Mouse (Mus musculus): Measurements from ENCODE around the gene Krtap24-1. TPM values are rescaled to one million over a fixed set of nuclear protein-coding genes. Genes with fewer than 3 reads are reported as not detected.

The Krtap24-1 gene
- polyA plus RNA-seq, 1 experiment from 2014 or later, result not detected

- H3K27ac ChIP-seq (ENCODE audit: low read length), result no peak overlapping the region
- no peak overlapping the region for H3K4me2 ChIP-seq (replicated peaks; ENCODE audit: low read depth, low read length)
- H3K4me3 ChIP-seq (ENCODE audit: low read depth, low read length), result no peak overlapping the region
- H3K9me3 ChIP-seq (ENCODE audit: low read length), result no peaks in the 10 kb centered on the region
- H3K4me1 ChIP-seq (ENCODE audit: insufficient read depth, low read depth, low read length), result no peaks in the 10 kb centered on the region
- no peaks in the 10 kb centered on the region for H3K36me3 ChIP-seq (ENCODE audit: insufficient read depth, low read length)
- DNase-seq (ENCODE audit: low spot score) (no peak), ATAC-seq (no peak)
- H3K27me3 ChIP-seq (replicated peaks; ENCODE audit: insufficient read depth, low read length), result no peaks in the 10 kb centered on the region; the same call in 1 of the 2 replicates
- no peak overlapping the region for H3K9ac ChIP-seq (replicated peaks; ENCODE audit: low read depth)
- TF ChIP-seq CTCF (IDR thresholded peaks at IDR 0.05), result no peak
- TF ChIP-seq EP300 (IDR thresholded peaks at IDR 0.05), result no peak
- WGBS, result 46% methylated on average over 8 of the region's 8 CpGs
Observed at GRCm38 (mm10) chr16:88600303-88600702, 11.8 kb downstream of the Krtap24-1 start.

GRCm38 (mm10) chr16:88599504-88600237, 12.4 kb downstream of the Krtap24-1 start:
- DNase-seq (ENCODE audit: low spot score) (peak; percentile 49), ATAC-seq (peak; percentile 62; the same call in 1 of the 2 replicates)
- H3K27ac ChIP-seq (ENCODE audit: low read length), result no peak overlapping the region
- WGBS, result 32% methylated on average over 16 of the region's 16 CpGs
- H3K4me1 ChIP-seq (ENCODE audit: insufficient read depth, low read depth, low read length), result no peaks in the 10 kb centered on the region
- no peaks in the 10 kb centered on the region for H3K36me3 ChIP-seq (ENCODE audit: insufficient read depth, low read length)
- no peak overlapping the region for H3K9ac ChIP-seq (replicated peaks; ENCODE audit: low read depth)
- no peaks in the 10 kb centered on the region for H3K9me3 ChIP-seq (ENCODE audit: low read length)
- no peak overlapping the region for H3K4me3 ChIP-seq (ENCODE audit: low read depth, low read length)
- no peak overlapping the region for H3K4me2 ChIP-seq (replicated peaks; ENCODE audit: low read depth, low read length)
- TF ChIP-seq CTCF (IDR thresholded peaks at IDR 0.05), result no peak
- TF ChIP-seq EP300 (IDR thresholded peaks at IDR 0.05), result peak; percentile 69
- no peaks in the 10 kb centered on the region; the same call in 1 of the 2 replicates for H3K27me3 ChIP-seq (replicated peaks; ENCODE audit: insufficient read depth, low read length)

- TF ChIP-seq EP300 (IDR thresholded peaks at IDR 0.05), result no peak
- TF ChIP-seq CTCF (IDR thresholded peaks at IDR 0.05), result peak; percentile 51
- ATAC-seq (no peak), DNase-seq (ENCODE audit: low spot score) (no peak)
- H3K9ac ChIP-seq (replicated peaks; ENCODE audit: low read depth), result no peak overlapping the region
- no peaks in the 10 kb centered on the region for H3K36me3 ChIP-seq (ENCODE audit: insufficient read depth, low read length)
- H3K4me3 ChIP-seq (ENCODE audit: low read depth, low read length), result no peak overlapping the region
- no peaks in the 10 kb centered on the region for H3K27me3 ChIP-seq (replicated peaks; ENCODE audit: insufficient read depth, low read length)
- no peak overlapping the region for H3K4me2 ChIP-seq (replicated peaks; ENCODE audit: low read depth, low read length)
- no peaks in the 10 kb centered on the region for H3K4me1 ChIP-seq (ENCODE audit: insufficient read depth, low read depth, low read length)
- no peak overlapping the region for H3K27ac ChIP-seq (ENCODE audit: low read length)
- H3K9me3 ChIP-seq (ENCODE audit: low read length), result no peaks in the 10 kb centered on the region
Observed at GRCm38 (mm10) chr16:88592758-88593157, 19.3 kb downstream of the Krtap24-1 start.

GRCm38 (mm10) chr16:88583338-88583737, 28.7 kb downstream of the Krtap24-1 start:
- no peak overlapping the region for H3K4me2 ChIP-seq (replicated peaks; ENCODE audit: low read depth, low read length)
- H3K36me3 ChIP-seq (ENCODE audit: insufficient read depth, low read length), result no peaks in the 10 kb centered on the region
- H3K27ac ChIP-seq (ENCODE audit: low read length), result no peak overlapping the region
- no peaks in the 10 kb centered on the region for H3K9me3 ChIP-seq (ENCODE audit: low read length)
- ATAC-seq (no peak), DNase-seq (ENCODE audit: low spot score) (no peak)
- 74% methylated on average over 9 of the region's 9 CpGs for WGBS
- no peaks in the 10 kb centered on the region for H3K27me3 ChIP-seq (replicated peaks; ENCODE audit: insufficient read depth, low read length)
- TF ChIP-seq EP300 (IDR thresholded peaks at IDR 0.05) (no peak), CTCF (IDR thresholded peaks at IDR 0.05) (no peak)
- H3K9ac ChIP-seq (replicated peaks; ENCODE audit: low read depth), result no peak overlapping the region
- no peak overlapping the region for H3K4me3 ChIP-seq (ENCODE audit: low read depth, low read length)
- H3K4me1 ChIP-seq (ENCODE audit: insufficient read depth, low read depth, low read length), result no peaks in the 10 kb centered on the region

- no peak overlapping the region for H3K4me3 ChIP-seq (ENCODE audit: low read depth, low read length)
- DNase-seq (ENCODE audit: low spot score) (no peak), ATAC-seq (no peak)
- H3K36me3 ChIP-seq (ENCODE audit: insufficient read depth, low read length), result no peaks in the 10 kb centered on the region
- TF ChIP-seq EP300 (IDR thresholded peaks at IDR 0.05), result no peak
- no peak for TF ChIP-seq CTCF (IDR thresholded peaks at IDR 0.05)
- WGBS, result 75% methylated on average over 4 of the region's 4 CpGs
- H3K9me3 ChIP-seq (ENCODE audit: low read length), result no peaks in the 10 kb centered on the region
- H3K27ac ChIP-seq (ENCODE audit: low read length), result no peak overlapping the region
- H3K4me2 ChIP-seq (replicated peaks; ENCODE audit: low read depth, low read length), result no peak overlapping the region
- H3K9ac ChIP-seq (replicated peaks; ENCODE audit: low read depth), result no peak overlapping the region
- H3K4me1 ChIP-seq (ENCODE audit: insufficient read depth, low read depth, low read length), result no peaks in the 10 kb centered on the region
- no peaks in the 10 kb centered on the region for H3K27me3 ChIP-seq (replicated peaks; ENCODE audit: insufficient read depth, low read length)
Observed at GRCm38 (mm10) chr16:88575885-88576679, 36.0 kb downstream of the Krtap24-1 start.

GRCm38 (mm10) chr16:88572904-88573404, 39.1 kb downstream of the Krtap24-1 start:
- no peaks in the 10 kb centered on the region for H3K9me3 ChIP-seq (ENCODE audit: low read length)
- H3K4me2 ChIP-seq (replicated peaks; ENCODE audit: low read depth, low read length), result no peak overlapping the region
- ATAC-seq (no peak), DNase-seq (ENCODE audit: low spot score) (no peak)
- TF ChIP-seq EP300 (IDR thresholded peaks at IDR 0.05) (no peak), CTCF (IDR thresholded peaks at IDR 0.05) (no peak)
- WGBS, result 52% methylated on average over 5 of the region's 5 CpGs
- H3K4me1 ChIP-seq (ENCODE audit: insufficient read depth, low read depth, low read length), result no peaks in the 10 kb centered on the region
- no peak overlapping the region for H3K9ac ChIP-seq (replicated peaks; ENCODE audit: low read depth)
- H3K4me3 ChIP-seq (ENCODE audit: low read depth, low read length), result no peak overlapping the region
- H3K36me3 ChIP-seq (ENCODE audit: insufficient read depth, low read length), result no peaks in the 10 kb centered on the region
- no peaks in the 10 kb centered on the region for H3K27me3 ChIP-seq (replicated peaks; ENCODE audit: insufficient read depth, low read length)
- H3K27ac ChIP-seq (ENCODE audit: low read length), result no peak overlapping the region

Measured in lung, postnatal 0 days (tissue).